Comparison of ENCODE assay signal across 8 mouse cellular contexts in the genomic region with DNA sequence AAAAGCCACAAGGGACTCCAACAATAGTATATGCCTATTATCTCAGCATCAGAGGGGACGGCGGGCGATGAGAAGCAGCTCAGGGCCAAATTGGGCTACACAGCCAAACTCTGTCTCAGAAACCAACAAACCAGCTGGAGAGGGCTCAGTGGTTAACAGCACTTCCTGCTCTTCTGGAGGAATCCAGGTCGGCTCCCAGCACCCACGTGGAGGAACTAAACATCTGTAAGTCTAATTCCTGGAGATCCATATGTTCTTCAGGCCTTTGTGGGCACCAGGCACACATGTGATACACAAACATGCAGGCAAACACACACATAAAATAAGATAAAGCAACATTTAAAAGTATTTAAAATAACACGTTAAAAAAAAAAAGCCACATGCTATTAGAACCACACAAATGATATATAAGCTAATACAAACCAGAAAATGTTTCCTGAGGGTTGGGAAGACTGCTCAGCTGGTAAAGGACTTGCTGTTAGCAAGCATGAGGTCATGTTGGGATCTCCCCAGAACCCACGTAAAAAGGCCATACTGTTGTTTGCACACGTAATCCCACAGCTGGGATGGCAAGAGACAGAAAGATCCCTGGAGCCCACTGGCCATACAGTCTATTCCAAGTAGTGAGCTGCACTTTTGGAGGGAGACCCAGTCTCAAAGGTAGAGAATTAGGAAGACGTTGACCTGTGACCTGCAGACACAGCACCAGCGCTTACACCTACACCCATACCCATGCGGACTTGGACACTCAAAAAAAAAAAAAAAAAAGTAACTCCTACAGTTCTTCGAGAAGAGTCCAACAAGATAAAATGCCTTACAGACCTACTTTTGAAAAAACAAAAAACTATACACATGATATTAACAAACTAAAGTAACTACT. TPM values are rescaled to one million over a fixed set of nuclear protein-coding genes. Genes with fewer than 3 reads are reported as not detected.
DNase-seq lines count a peak whose midpoint lies in the region; ATAC-seq and TF ChIP-seq lines count a peak whose summit lies in the region.

No protein-coding gene starts in this region.

- intact Hi-C loops in left cerebral cortex, postnatal 25 days (cut with DNase I), result no loop called here

- no peak for ATAC-seq in lung, postnatal 0 days
- no peak for ATAC-seq in embryonic facial prominence, embryonic 12.5 days (ENCODE audit: insufficient number of reproducible peaks, insufficient read depth, low FRiP score, low TSS enrichment)
- ATAC-seq in neural tube, embryonic 15.5 days (ENCODE audit: low FRiP score), result no peak

- H3K4me2 ChIP-seq in lung, postnatal 0 days (replicated peaks; ENCODE audit: low read depth, low read length), result peak overlapping the region; percentile 90
- H3K4me2 ChIP-seq in embryonic facial prominence, embryonic 12.5 days (replicated peaks), result peak overlapping the region; percentile 66
- peak overlapping the region; percentile 87 for H3K4me2 ChIP-seq in neural tube, embryonic 15.5 days

- peaks cover 5% of the 10 kb centered on the region; the same call in 1 of the 2 replicates for H3K36me3 ChIP-seq in lung, postnatal 0 days (ENCODE audit: insufficient read depth, low read length)
- peaks cover 31% of the 10 kb centered on the region for H3K36me3 ChIP-seq in embryonic facial prominence, embryonic 12.5 days
- H3K36me3 ChIP-seq in limb, embryonic 10.5 days, result peaks cover 48% of the 10 kb centered on the region
- H3K36me3 ChIP-seq in neural tube, embryonic 15.5 days, result peaks cover 29% of the 10 kb centered on the region

- H3K4me3 ChIP-seq in lung, postnatal 0 days (ENCODE audit: low read depth, low read length), result peak overlapping the region; percentile 79
- H3K4me3 ChIP-seq in embryonic facial prominence, embryonic 12.5 days, result peak overlapping the region; percentile 71
- H3K4me3 ChIP-seq in limb, embryonic 10.5 days, result peak overlapping the region; percentile 89
- peak overlapping the region; percentile 91 for H3K4me3 ChIP-seq in neural tube, embryonic 15.5 days (replicated peaks)

- WGBS in lung, postnatal 0 days, result 42% methylated on average over 12 of the region's 12 CpGs
- 48% methylated on average over 12 of the region's 12 CpGs for WGBS in embryonic facial prominence, embryonic 12.5 days
- 60% methylated on average over 12 of the region's 12 CpGs for WGBS in limb, embryonic 10.5 days
- 64% methylated on average over 12 of the region's 12 CpGs for WGBS in neural tube, embryonic 15.5 days

- H3K4me1 ChIP-seq in lung, postnatal 0 days (ENCODE audit: insufficient read depth, low read depth, low read length), result peaks cover 5% of the 10 kb centered on the region; the same call in 1 of the 2 replicates
- H3K4me1 ChIP-seq in embryonic facial prominence, embryonic 12.5 days, result peaks cover 11% of the 10 kb centered on the region; the same call in 1 of the 2 replicates
- peaks cover 25% of the 10 kb centered on the region for H3K4me1 ChIP-seq in limb, embryonic 10.5 days
- peaks cover 46% of the 10 kb centered on the region for H3K4me1 ChIP-seq in neural tube, embryonic 15.5 days

- no peak for TF ChIP-seq CTCF in lung, postnatal 0 days (IDR thresholded peaks at IDR 0.05)

- no peak overlapping the region for H3K27ac ChIP-seq in lung, postnatal 0 days (ENCODE audit: low read length)
- H3K27ac ChIP-seq in embryonic facial prominence, embryonic 12.5 days, result no peak overlapping the region
- H3K27ac ChIP-seq in limb, embryonic 10.5 days, result peak overlapping the region; percentile 88; the same call in 1 of the 2 replicates
- no peak overlapping the region for H3K27ac ChIP-seq in neural tube, embryonic 15.5 days (replicated peaks)

- no peak for DNase-seq in lung, postnatal 0 days (ENCODE audit: low spot score)
- DNase-seq in lung, postnatal 25 days (ENCODE audit: low spot score), result no peak
- no peak for DNase-seq in limb, embryonic 10.5 days (ENCODE audit: low spot score)
- DNase-seq in right cerebral cortex, postnatal 10 days (ENCODE audit: low spot score in 2 of 2), result no peak
- DNase-seq in left cerebral cortex, postnatal 25 days (ENCODE audit: low spot score in 2 of 2), result no peak
- no peak for DNase-seq in frontal cortex, postnatal 10 days (ENCODE audit: low spot score in 2 of 2)

- no peak for TF ChIP-seq EP300 in lung, postnatal 0 days (IDR thresholded peaks at IDR 0.05)

- H3K9ac ChIP-seq in lung, postnatal 0 days (replicated peaks; ENCODE audit: low read depth), result peak overlapping the region; percentile 79
- peak overlapping the region; percentile 80 for H3K9ac ChIP-seq in embryonic facial prominence, embryonic 12.5 days
- peak overlapping the region; percentile 91 for H3K9ac ChIP-seq in neural tube, embryonic 15.5 days (replicated peaks)

- no peaks in the 10 kb centered on the region for H3K27me3 ChIP-seq in lung, postnatal 0 days (replicated peaks; ENCODE audit: insufficient read depth, low read length)
- no peaks in the 10 kb centered on the region for H3K27me3 ChIP-seq in embryonic facial prominence, embryonic 12.5 days
- H3K27me3 ChIP-seq in limb, embryonic 10.5 days (ENCODE audit: low read depth, poor library complexity, severe bottlenecking), result no peaks in the 10 kb centered on the region
- no peaks in the 10 kb centered on the region for H3K27me3 ChIP-seq in neural tube, embryonic 15.5 days (replicated peaks)

- H3K9me3 ChIP-seq in lung, postnatal 0 days (ENCODE audit: low read length), result no peaks in the 10 kb centered on the region
- H3K9me3 ChIP-seq in embryonic facial prominence, embryonic 12.5 days, result no peaks in the 10 kb centered on the region
- H3K9me3 ChIP-seq in limb, embryonic 10.5 days (replicated peaks), result no peaks in the 10 kb centered on the region
- no peaks in the 10 kb centered on the region for H3K9me3 ChIP-seq in neural tube, embryonic 15.5 days (replicated peaks)

RNA-seq across cellular contexts. Expression of a gene that starts 1.2 kb away (rescaled TPM):
- polyA plus RNA-seq in lung, postnatal 0 days (2015; fragmentation: Nextera tagmentation; extraction: Ambion mirVana), result 43.0 and 47.4 TPM in 2 replicates
- 105 and 107 TPM in 2 replicates for polyA plus RNA-seq in embryonic facial prominence, embryonic 12.5 days (2016; fragmentation: Nextera tagmentation; extraction: Ambion mirVana)
- 121 and 123 TPM in 2 replicates for polyA plus RNA-seq in limb, embryonic 10.5 days (2016; fragmentation: Nextera tagmentation; extraction: Ambion mirVana)
- polyA plus RNA-seq in neural tube, embryonic 15.5 days (2015; fragmentation: Nextera tagmentation; extraction: Ambion mirVana), result 64.2 and 77.9 TPM in 2 replicates
- total RNA-seq in left cerebral cortex, postnatal 25 days (2021), result 10 to 100 TPM; 65.8 to 69.8 TPM

RNA-seq across cellular contexts. Expression of a gene that starts 7.9 kb away (rescaled TPM):
- 0.11 TPM in 1 of 2 replicates, not detected in the other for polyA plus RNA-seq in lung, postnatal 0 days (2015; fragmentation: Nextera tagmentation; extraction: Ambion mirVana)
- 0.47 and 0.56 TPM in 2 replicates for polyA plus RNA-seq in embryonic facial prominence, embryonic 12.5 days (2016; fragmentation: Nextera tagmentation; extraction: Ambion mirVana)
- polyA plus RNA-seq in limb, embryonic 10.5 days (2016; fragmentation: Nextera tagmentation; extraction: Ambion mirVana), result 0.11 TPM in 1 of 2 replicates, not detected in the other
- polyA plus RNA-seq in neural tube, embryonic 15.5 days (2015; fragmentation: Nextera tagmentation; extraction: Ambion mirVana), result 0.47 and 0.52 TPM in 2 replicates
- not detected for total RNA-seq in left cerebral cortex, postnatal 25 days (2021)

RNA-seq across cellular contexts. Expression of a gene that starts 34.2 kb away (rescaled TPM):
- polyA plus RNA-seq in lung, postnatal 0 days (2015; fragmentation: Nextera tagmentation; extraction: Ambion mirVana), result 41.3 and 41.9 TPM in 2 replicates
- polyA plus RNA-seq in embryonic facial prominence, embryonic 12.5 days (2016; fragmentation: Nextera tagmentation; extraction: Ambion mirVana), result 78.8 and 83.9 TPM in 2 replicates
- polyA plus RNA-seq in limb, embryonic 10.5 days (2016; fragmentation: Nextera tagmentation; extraction: Ambion mirVana), result 55.1 and 64.8 TPM in 2 replicates
- polyA plus RNA-seq in neural tube, embryonic 15.5 days (2015; fragmentation: Nextera tagmentation; extraction: Ambion mirVana), result 113 and 114 TPM in 2 replicates
- total RNA-seq in left cerebral cortex, postnatal 25 days (2021), result 10 to 100 TPM; 95.7 to 97.4 TPM

RNA-seq across cellular contexts. Expression of a gene that starts 35.0 kb away (rescaled TPM):
- polyA plus RNA-seq in lung, postnatal 0 days (2015; fragmentation: Nextera tagmentation; extraction: Ambion mirVana), result 2.9 and 4.2 TPM in 2 replicates
- 2.9 and 3.1 TPM in 2 replicates for polyA plus RNA-seq in embryonic facial prominence, embryonic 12.5 days (2016; fragmentation: Nextera tagmentation; extraction: Ambion mirVana)
- polyA plus RNA-seq in limb, embryonic 10.5 days (2016; fragmentation: Nextera tagmentation; extraction: Ambion mirVana), result 1.4 and 1.7 TPM in 2 replicates
- 1.00 and 1.9 TPM in 2 replicates for polyA plus RNA-seq in neural tube, embryonic 15.5 days (2015; fragmentation: Nextera tagmentation; extraction: Ambion mirVana)
- 1 to 10 TPM in 1 of 2 experiments, under 1 TPM in 1; 0.92 to 1.1 TPM for total RNA-seq in left cerebral cortex, postnatal 25 days (2021)
